Mouse (Mus musculus) heart, postnatal 4 days (tissue): Measurements from ENCODE around the gene Prpf31. TPM values are rescaled to one million over a fixed set of nuclear protein-coding genes. Genes with fewer than 3 reads are reported as not detected.
A peak's percentile ranks its signal among the peaks of the same experiment; 100 is the strongest.
"Not testable (repeated sequence)": the region's sequence is repeated elsewhere in the genome, so short reads cannot be mapped to it uniquely, and the experiment has no call there.

Experiments used
- DNase-seq: peaks from one replicate; pipeline ENCODE4 v3.0.0; 2021
- total RNA-seq, 2 experiments: library from RNA; stranded (reverse); gene quantifications; 2 replicates each; pipeline ENCODE4 v1.2.3; 2021

Gene Prpf31
- total RNA-seq: 10 to 100 TPM; 37.5 to 40.3 TPM

DNA sequence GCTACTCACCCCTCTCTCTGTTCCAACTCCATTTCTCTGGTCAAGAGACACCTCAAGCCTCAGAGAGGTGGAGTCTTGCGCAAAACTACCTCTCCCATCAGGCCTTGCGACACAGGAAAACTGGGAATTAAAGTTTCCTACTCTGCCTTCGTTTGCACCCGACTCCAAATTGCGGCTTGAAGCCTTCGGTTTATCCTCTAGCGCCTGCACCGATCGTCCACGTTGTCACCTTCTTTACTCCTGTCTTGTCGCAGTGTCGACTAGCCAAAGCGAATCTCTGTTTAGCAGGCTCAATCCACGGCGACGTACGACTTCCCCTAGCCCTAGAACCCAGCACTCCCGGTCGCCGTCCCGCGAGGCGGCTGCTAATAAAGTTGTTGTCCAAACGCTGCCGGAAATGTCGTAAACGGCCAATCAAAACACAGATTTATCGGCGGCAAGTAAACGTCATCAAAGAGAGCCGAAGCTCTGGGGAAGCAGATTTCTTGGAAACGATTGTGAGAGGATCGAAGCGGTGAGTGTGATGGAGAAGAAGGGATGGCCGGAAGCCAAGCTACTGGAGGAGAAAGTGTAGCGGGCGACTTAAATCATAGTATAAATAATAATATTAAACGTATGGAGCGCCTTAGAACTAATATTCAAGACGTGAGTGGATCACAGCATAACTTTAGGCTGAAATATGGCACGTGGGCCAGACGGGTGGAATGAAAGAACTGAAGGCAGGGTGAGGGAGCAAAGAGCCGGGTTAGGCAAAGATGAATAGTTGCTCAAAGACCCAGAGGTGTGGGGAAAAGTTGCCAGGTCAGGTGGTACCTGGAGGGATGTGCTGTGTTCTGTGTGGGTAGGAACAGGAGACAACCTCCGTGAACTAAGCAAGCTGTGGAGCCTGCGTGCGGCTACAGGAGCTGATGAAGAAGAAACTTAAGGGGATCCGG, at the start of gene Prpf31, which contains the start of gene Tfpt:
Gene Prpf31, plus strand, starts transcription at position 443 of the 935 bp plus-strand sequence.
Gene Tfpt, minus strand, starts transcription at position 387 of the 935 bp plus-strand sequence.
- peak; percentile 91 for DNase-seq

GRCm38 (mm10) chr7:3580029-3580428, 49.8 kb upstream of the Prpf31 start:
- no peak for DNase-seq

GRCm38 (mm10) chr7:3585763-3586162, 44.0 kb upstream of the Prpf31 start:
- no peak for DNase-seq

DNA sequence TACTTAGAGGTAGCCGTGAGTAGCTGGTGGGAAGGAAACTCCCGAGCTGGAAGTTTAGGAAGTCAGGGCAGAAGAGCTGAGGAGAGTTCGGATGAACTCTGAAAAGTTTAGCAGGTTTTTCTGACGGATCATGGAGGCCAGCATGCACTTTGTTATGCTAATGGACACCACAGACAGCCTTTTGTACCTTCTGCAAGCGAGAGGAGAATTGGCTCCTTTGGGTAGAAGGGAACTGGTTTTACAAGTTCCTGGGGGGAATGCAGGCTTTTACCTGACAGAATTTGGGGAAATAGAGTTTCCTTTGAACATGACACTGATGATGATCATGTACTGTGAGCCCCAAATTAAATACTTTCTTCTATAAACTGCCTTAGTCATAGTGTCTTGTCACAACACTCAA, 43.5 kb upstream of the Prpf31 start:
- DNase-seq: no peak

- no peak for DNase-seq
These were observed 42.5 kb upstream of the Prpf31 start for GRCm38 (mm10) chr7:3587292-3587691.

DNA sequence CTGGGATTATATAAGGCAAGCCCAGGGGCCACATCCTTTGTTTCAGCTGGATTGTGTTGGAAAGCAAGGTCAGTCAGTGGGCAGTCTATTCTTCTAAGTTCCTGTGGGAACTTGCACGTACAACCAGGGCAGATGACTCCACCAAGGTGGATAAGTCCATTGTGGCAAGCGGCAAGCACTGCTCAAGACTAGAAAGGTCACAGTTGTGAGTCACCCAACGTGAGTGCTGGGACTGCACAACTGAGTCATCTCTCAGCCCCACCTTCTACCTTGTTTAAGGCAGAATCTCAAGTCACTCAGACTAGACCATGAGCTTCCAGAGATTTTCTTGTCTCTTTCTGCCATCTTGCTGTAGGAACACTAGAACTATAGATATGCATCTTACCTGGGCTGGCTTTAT, 39.2 kb upstream of the Prpf31 start:
- no peak for DNase-seq

DNA sequence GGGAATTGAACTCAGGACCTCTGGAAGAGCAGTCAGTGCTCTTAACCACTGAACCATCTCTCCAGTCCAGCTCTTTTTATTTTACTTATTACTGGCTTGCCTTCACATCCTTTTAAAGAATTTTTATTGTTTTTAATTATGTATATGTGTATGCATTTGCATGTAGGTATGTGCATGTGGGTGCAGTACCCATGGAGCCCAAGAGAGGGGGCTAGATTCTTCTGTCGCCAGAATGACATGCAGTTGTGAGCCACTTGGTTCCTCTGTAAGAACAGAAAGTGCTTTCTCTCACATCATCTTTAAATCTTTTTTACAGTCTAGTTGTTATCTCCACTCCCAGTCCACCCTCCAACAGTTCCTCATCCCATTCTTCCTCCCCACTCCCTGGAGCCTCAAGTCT, 38.3 kb upstream of the Prpf31 start:
- DNase-seq: no peak

DNA sequence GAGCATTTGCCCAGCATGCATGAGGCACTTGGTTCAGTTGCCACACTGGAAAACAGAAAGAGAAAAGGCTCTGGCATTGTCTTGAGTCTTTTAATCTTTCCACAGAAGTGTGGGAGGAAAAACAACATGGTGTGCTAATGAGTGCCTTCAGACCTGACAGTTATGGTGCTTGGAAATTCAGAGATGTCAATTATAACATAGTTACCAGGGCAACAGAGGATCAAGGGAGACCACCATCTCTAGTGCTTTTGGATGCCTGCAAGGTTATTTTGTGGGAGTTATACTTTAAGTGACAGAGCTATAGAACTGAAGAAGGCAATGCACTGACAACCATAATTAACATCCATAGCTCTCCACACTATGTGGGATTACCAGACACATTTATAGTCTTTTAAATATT, 35.9 kb upstream of the Prpf31 start:
- no peak for DNase-seq

DNA sequence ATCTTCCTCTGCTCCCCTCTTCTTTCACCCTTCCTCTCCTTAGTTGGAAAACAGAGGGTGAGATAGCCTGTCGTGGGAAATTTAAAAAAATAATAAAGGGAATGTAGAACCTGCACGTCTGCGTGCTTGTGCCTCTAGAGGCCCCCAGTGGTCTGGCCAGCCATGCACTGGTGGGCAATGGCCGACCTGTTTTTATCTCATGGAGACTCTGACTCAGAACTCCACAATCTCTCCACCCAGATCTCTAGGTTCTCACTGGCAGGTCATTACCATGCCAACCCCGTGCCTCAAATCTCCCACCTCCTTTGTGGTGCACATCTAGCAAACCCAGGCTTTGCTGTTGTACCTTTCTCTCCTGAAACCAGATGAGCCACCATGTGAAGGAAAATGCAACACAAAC, 35.1 kb upstream of the Prpf31 start:
- no peak for DNase-seq

GRCm38 (mm10) chr7:3595146-3595545, 34.6 kb upstream of the Prpf31 start:
- DNase-seq: peak; percentile 23

- DNase-seq: not testable (repeated sequence)
These were observed 32.0 kb upstream of the Prpf31 start for GRCm38 (mm10) chr7:3597755-3598154.

- DNase-seq: peak; percentile 77
These were observed 28.7 kb upstream of the Prpf31 start for GRCm38 (mm10) chr7:3601119-3601518.

GRCm38 (mm10) chr7:3606798-3607197, 23.0 kb upstream of the Prpf31 start:
- DNase-seq: peak; percentile 47

DNA sequence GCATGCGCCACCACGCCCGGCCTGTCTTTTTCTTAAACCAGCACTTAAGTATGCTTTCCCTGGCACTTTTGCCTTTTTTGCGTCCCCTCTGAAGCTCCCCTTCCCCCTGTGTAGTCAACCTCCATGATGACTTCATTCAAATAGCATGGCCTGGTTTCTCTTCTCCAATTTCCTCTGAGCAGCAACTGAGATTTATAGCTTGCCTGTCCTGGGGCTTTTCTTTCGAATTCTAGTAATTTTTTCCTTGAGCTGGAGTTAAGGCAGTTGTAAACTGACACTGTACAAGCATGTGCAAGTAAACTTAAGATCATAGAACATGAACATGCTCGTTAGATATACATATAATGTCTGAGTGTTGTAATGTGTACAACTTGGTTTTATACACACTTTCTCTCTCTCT, 22.4 kb upstream of the Prpf31 start:
- no peak for DNase-seq

DNA sequence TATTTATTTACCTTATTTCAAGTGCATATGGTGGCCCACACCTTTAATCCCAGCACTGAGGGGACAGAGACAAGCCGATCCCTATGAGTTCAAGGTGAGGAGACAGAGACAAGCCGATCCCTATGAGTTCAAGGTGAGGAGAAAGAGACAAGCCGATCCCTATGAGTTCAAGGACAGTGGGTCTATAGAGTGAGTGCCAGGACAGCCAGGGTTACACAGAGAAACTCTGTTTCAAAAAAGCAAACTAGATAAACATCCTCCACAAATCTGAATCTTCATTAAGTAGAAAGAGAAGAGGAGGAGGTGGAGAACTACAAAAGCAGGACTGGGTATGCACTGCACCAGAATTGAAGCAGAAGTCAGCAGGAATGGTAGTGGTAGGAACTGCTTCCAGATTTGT, 21.1 kb upstream of the Prpf31 start:
- no peak for DNase-seq

GRCm38 (mm10) chr7:3609082-3609481, 20.7 kb upstream of the Prpf31 start:
- DNase-seq: peak; percentile 86

DNA sequence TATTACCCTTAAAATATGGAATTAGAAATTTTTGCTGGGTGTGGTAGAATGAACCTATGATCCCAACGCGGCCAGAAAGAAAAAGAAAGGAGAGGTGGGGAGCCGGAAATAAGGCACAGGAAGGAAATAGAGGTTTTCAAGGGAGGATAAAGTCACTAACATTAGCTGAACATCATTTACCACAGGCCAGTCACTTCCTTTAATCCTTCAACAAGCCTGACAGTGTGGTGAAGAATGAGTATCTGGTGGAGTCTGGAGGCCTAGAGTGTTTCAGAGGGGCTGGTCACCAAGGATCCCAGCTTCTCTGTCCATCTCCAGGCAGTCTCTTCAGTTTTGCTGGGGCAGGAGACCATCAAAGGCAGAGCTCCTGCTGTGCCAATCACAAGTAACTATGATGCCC, 19.3 kb upstream of the Prpf31 start:
- no peak for DNase-seq

DNA sequence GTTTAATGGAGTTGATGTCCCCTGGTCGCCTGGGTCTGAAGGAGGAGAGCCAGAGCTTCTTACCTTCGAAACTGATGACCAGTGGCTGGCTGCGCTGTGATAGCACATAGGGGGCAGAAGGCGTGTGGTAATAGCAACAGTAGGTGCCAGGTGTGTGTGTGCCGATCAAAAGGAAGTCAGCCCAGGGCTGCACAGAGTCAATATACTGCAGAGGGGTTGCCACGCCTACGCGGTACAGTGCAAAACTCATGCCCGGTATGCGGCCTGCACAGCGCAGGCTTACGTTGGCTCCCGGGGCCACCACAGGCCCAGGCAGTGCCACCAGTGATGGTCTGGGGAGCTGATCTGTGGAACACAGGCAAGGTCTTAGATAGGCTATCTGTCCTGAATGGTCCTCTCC, 18.8 kb upstream of the Prpf31 start:
- no peak for DNase-seq

DNA sequence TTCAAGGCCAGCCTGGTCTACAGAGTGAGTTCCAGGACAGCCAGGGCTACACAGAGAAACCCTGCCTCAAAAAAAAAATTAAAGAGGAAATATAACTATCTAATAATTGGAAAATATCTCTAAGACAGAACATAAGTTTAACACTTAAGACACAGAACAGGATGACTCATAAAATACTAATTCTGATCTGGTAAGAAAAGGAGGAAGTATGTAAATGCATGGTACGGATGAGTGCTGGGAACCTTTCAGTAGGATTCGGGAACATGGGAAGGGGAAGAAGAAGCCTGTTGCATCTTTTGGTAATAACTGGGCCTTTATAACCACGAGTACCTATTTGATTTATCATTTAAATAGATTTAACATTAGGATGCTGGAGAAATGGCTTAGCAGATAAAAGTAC, 15.8 kb upstream of the Prpf31 start:
- DNase-seq: no peak

- DNase-seq: no peak
These were observed 13.8 kb upstream of the Prpf31 start, which contains the start of gene Oscar for GRCm38 (mm10) chr7:3616057-3616388. Gene Oscar, minus strand, starts transcription at chr7:3616157.

DNA sequence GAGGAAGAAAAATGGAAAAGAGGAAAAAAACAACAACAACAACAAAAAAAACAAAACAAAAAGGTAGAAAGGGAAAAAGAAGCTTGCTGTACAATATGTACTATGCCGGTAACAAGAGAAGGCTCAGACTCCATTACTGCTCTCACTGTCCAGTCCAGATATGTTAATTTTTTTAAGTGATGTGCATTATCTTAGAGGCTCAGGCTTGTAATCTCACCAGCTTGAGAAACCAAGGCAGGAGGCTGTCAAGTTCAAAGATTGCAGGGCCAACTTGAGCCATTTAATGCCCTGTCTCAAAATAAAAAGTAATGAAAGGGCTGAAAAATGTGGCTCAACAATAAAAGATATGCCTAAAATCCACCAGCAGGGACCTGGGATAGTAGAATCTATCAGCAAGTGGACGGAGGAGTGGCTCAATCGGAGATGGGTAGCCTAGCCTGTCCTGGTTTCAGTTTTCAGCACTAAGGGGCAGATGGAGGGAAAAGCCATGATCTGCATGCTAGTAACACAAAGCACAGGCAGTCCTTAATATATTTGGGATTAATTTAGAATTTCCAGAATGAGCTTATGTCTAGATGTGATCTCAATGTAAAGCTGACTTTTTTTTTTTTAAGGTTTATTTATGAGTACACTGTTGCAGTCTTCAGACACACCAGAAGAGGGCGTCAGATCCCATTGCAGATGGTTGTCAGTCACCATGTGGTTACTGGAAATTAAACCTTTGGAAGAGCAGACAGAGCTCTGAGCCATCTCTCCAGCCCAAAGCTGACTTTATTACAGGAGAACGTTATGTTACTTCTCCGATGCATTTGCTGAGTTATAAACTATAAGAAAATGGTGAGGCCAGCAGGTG, 13.2 kb upstream of the Prpf31 start:
- no peak for DNase-seq

DNA sequence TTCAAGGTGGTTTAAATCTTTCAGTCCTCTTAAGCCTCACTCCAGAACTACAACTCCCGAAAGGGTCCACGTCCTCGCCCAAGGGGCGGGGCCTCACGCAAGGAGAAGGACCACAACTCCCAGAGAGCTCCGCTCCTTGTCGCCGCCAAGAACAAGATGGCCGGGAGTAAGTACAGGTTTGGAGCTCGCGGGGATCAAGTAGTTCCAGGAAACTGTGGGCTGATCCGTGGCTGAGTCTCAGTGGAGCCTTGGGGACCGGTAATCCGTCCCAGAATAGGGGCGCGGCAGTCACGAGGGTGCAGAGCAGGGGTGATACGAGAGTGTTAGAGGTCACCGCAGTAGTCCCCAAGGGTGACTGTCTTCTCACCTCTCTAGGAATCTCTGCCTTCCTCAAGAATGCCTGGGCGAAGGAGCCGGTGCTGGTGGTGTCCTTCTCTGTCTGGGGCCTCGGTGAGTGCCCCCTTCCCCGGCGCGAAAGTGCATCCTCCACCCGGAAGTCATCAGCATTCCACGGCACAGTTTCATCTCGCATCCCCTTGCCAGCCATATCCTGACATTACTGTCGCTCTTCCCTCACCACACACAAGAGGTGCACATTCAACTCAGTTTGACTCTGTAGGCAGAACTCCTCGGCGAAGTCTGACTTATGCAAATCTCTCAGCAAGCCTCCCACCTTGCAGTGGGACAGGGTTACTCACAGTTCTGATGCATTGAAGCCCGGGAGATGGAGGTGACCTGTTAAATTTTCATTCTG, 12.4 kb upstream of the Prpf31 start, which contains the start of gene Ndufa3:
Gene Ndufa3, plus strand, starts transcription at position 132 of the 754 bp plus-strand sequence.
- DNase-seq: peak; percentile 88

DNA sequence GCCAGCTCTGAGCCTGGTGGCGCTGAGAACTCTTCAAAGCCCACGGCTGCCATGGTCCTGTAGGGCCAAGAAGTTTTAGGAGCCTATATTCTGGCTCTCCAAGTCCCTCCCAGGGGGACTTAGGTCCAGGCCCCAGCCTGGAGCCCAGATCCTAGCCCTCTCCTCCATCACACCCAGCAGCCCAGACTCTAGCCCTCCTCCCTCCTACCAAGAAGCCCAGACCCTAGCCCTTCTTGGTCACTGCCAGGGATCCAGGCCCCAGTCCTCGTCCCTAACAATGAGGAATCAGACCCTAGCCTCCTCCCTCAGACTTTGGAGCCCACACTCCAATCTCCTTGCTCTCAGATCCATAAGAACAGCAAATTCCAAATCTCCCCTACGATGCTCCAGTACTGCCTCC, 755 bp upstream of the Prpf31 start:
- no peak for DNase-seq
